Mouse (Mus musculus): ENCODE data around the gene Ect2l. TPM values are rescaled to one million over a fixed set of nuclear protein-coding genes. Genes with fewer than 3 reads are reported as not detected.

The Ect2l gene
- polyA plus RNA-seq, 1 experiment from 2014 or later, result 0.35 TPM

DNA sequence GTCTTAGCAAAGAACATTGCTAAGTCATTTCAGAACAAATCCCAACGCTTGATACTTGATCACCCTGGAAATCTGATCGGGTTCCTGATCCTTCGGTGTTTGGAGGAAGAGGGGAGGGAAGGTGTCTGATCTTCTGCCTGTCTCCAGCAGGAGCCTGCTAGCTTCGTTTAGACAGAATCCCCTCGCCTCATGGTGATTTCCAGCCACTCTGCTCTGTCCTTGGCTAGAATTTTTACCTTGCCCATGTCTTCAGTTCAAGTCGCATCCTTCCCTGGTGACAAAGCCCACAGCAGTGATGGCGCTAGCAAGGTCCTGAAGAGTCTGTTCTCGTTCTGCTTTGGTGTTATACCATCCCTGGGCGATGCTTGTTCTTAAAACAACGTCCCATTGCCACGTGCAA lies 16.5 kb downstream of the Ect2l start:
- no peak overlapping the region for H3K27ac ChIP-seq (ENCODE audit: low read length)
- no peaks in the 10 kb centered on the region for H3K36me3 ChIP-seq (ENCODE audit: insufficient read depth, low read length)
- peaks cover 20% of the 10 kb centered on the region for H3K4me1 ChIP-seq (ENCODE audit: insufficient read depth, low read length)
- H3K27me3 ChIP-seq (ENCODE audit: insufficient read depth, low read length), result no peaks in the 10 kb centered on the region
- H3K4me3 ChIP-seq (ENCODE audit: low read length), result no peak overlapping the region
- no peak overlapping the region for H3K9ac ChIP-seq (replicated peaks; ENCODE audit: low read length)
- no peak overlapping the region for H3K4me2 ChIP-seq (replicated peaks; ENCODE audit: low read depth, low read length)
- no peak for ATAC-seq (ENCODE audit: low FRiP score, low TSS enrichment)
- WGBS, result 62% methylated on average over 11 of the region's 11 CpGs
- no peaks in the 10 kb centered on the region for H3K9me3 ChIP-seq (ENCODE audit: low read length)

DNA sequence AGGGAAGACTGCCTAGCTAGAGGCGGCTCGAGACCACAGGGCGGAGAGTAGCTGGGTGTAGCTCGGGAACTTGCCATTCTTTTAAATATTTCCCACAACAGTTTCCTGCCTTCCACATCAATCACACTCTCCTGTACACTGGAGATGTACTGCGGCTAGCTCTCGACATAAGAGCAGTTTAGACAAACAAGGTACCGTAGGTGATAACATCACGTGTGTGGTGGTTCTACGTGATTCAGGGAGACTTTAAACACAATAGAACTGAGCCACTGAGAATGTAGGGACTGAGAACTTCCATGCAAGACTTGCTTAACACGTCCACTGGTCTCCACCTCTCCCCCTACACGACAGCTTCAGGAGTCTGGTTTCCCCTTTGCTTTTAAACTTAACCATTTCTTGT lies 17.5 kb downstream of the Ect2l start:
- H3K27me3 ChIP-seq (ENCODE audit: insufficient read depth, low read length), result no peaks in the 10 kb centered on the region
- WGBS, result 60% methylated on average over 11 of the region's 11 CpGs
- no peaks in the 10 kb centered on the region for H3K9me3 ChIP-seq (ENCODE audit: low read length)
- no peak overlapping the region for H3K9ac ChIP-seq (replicated peaks; ENCODE audit: low read length)
- H3K36me3 ChIP-seq (ENCODE audit: insufficient read depth, low read length), result no peaks in the 10 kb centered on the region
- no peak for ATAC-seq (ENCODE audit: low FRiP score, low TSS enrichment)
- H3K4me2 ChIP-seq (replicated peaks; ENCODE audit: low read depth, low read length), result no peak overlapping the region
- no peak overlapping the region for H3K27ac ChIP-seq (ENCODE audit: low read length)
- peaks cover 20% of the 10 kb centered on the region for H3K4me1 ChIP-seq (ENCODE audit: insufficient read depth, low read length)
- H3K4me3 ChIP-seq (ENCODE audit: low read length), result no peak overlapping the region

DNA sequence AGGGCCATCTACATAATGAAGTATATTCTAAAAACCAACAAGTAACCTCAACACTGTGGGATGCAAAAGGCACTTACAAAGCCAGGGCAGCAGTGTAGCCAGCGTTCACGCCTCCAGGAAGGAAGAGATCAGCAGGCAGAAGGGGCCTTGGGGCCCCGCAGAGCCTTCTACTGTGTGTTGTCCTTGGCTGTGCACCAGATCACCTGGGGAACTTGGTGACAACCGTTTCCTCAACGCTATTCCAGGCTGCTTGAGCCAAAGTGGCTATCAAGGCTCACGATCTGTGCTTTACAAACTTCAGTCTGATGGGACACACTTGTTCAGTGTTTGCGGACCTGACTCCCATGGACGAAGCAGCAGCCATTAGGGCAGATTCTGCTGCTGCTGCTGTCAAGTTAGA lies 19.0 kb downstream of the Ect2l start:
- H3K4me1 ChIP-seq (ENCODE audit: insufficient read depth, low read length), result peaks cover 18% of the 10 kb centered on the region
- whole genome bisulfite sequencing, result 33% methylated on average over 8 of the region's 8 CpGs
- ATAC-seq (ENCODE audit: low FRiP score, low TSS enrichment), result no peak
- H3K9ac ChIP-seq (replicated peaks; ENCODE audit: low read length), result no peak overlapping the region
- H3K27ac ChIP-seq (ENCODE audit: low read length), result no peak overlapping the region
- H3K4me3 ChIP-seq (ENCODE audit: low read length), result no peak overlapping the region
- no peaks in the 10 kb centered on the region for H3K36me3 ChIP-seq (ENCODE audit: insufficient read depth, low read length)
- no peaks in the 10 kb centered on the region for H3K27me3 ChIP-seq (ENCODE audit: insufficient read depth, low read length)
- no peaks in the 10 kb centered on the region for H3K9me3 ChIP-seq (ENCODE audit: low read length)
- no peak overlapping the region for H3K4me2 ChIP-seq (replicated peaks; ENCODE audit: low read depth, low read length)

DNA sequence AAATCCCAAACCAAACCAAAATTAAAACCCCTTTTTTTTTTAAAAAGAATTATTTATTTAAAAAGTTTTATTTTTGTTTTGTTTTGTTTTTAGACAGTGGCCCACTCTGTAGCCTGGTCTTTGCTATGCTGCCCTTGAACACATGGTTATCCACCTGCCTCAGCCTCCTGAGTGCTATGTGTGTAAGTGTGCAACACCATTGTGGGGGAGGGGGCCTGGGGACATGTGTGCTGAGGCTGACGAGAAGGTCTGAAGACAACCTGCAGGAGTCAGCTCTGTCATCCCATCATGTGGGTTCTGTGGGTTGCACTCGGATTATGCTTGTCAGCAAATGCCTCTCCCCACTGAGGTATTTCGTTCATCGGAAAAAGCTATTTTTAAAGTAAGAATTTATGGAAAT lies 21.2 kb downstream of the Ect2l start:
- WGBS, result 79% methylated on average over 4 of the region's 4 CpGs
- no peak for ATAC-seq (ENCODE audit: low FRiP score, low TSS enrichment)

DNA sequence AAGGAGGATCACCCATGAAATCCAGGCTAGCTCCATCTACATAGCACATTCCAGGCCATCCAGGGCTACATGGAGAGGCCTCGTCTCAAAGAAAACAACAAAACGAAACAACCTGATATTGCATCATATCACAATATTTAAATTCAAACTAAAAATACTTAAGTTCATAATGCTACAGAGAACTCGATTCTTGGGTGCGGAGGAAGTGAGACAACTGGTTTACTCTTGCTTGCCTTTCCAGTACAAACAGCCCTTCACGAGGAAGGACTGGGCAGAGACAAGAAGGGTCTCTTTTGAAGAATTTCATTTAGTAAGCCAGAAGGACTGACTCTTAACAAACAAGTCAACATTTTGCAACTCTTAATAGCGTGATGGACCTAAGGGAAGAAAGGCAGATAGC lies 22.1 kb downstream of the Ect2l start:
- H3K4me1 ChIP-seq (ENCODE audit: insufficient read depth, low read length), result peaks cover 8% of the 10 kb centered on the region; the same call in 1 of the 2 replicates
- no peak overlapping the region for H3K4me3 ChIP-seq (ENCODE audit: low read length)
- WGBS, result 78% methylated on average over 6 of the region's 6 CpGs
- no peak overlapping the region for H3K4me2 ChIP-seq (replicated peaks; ENCODE audit: low read depth, low read length)
- no peaks in the 10 kb centered on the region for H3K9me3 ChIP-seq (ENCODE audit: low read length)
- H3K27me3 ChIP-seq (ENCODE audit: insufficient read depth, low read length), result no peaks in the 10 kb centered on the region
- no peak overlapping the region for H3K9ac ChIP-seq (replicated peaks; ENCODE audit: low read length)
- no peak overlapping the region for H3K27ac ChIP-seq (ENCODE audit: low read length)
- no peaks in the 10 kb centered on the region for H3K36me3 ChIP-seq (ENCODE audit: insufficient read depth, low read length)
- ATAC-seq (ENCODE audit: low FRiP score, low TSS enrichment), result no peak

More for the DNA sequence above, 21.2 kb downstream of the Ect2l start:
- no peaks in the 10 kb centered on the region for H3K36me3 ChIP-seq (ENCODE audit: insufficient read depth, low read length)
- H3K9ac ChIP-seq (replicated peaks; ENCODE audit: low read length), result no peak overlapping the region
- no peak overlapping the region for H3K27ac ChIP-seq (ENCODE audit: low read length)
- H3K9me3 ChIP-seq (ENCODE audit: low read length), result no peaks in the 10 kb centered on the region
- no peak overlapping the region for H3K4me3 ChIP-seq (ENCODE audit: low read length)
- peaks cover 13% of the 10 kb centered on the region for H3K4me1 ChIP-seq (ENCODE audit: insufficient read depth, low read length)
- H3K4me2 ChIP-seq (replicated peaks; ENCODE audit: low read depth, low read length), result no peak overlapping the region
- no peaks in the 10 kb centered on the region for H3K27me3 ChIP-seq (ENCODE audit: insufficient read depth, low read length)

DNA sequence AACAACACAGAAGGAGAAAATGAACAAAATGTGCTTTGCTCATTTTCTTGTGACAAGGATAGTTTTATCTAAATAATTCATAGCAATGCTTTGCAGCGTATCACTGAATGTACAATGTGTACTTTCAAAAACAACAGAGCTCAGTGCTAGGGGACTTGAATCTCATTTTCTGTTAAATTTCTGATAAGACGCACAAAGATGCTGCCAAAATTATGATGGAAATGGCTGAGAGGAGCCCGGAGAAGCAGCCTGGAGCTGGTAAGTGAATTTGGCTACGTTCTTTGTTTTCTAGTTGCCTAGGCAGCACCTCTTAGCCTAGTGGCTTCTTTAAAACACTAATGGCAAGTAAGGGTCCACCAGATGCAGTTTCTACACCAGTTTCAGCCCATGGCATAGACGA lies 28.4 kb downstream of the Ect2l start:
- H3K9me3 ChIP-seq (ENCODE audit: low read length), result no peaks in the 10 kb centered on the region
- no peaks in the 10 kb centered on the region for H3K4me1 ChIP-seq (ENCODE audit: insufficient read depth, low read length)
- no peak overlapping the region for H3K4me2 ChIP-seq (replicated peaks; ENCODE audit: low read depth, low read length)
- no peaks in the 10 kb centered on the region for H3K36me3 ChIP-seq (ENCODE audit: insufficient read depth, low read length)
- 84% methylated on average over 5 of the region's 5 CpGs for WGBS
- ATAC-seq (ENCODE audit: low FRiP score, low TSS enrichment), result no peak
- no peaks in the 10 kb centered on the region for H3K27me3 ChIP-seq (ENCODE audit: insufficient read depth, low read length)
- no peak overlapping the region for H3K4me3 ChIP-seq (ENCODE audit: low read length)
- no peak overlapping the region for H3K9ac ChIP-seq (replicated peaks; ENCODE audit: low read length)
- H3K27ac ChIP-seq (ENCODE audit: low read length), result no peak overlapping the region

DNA sequence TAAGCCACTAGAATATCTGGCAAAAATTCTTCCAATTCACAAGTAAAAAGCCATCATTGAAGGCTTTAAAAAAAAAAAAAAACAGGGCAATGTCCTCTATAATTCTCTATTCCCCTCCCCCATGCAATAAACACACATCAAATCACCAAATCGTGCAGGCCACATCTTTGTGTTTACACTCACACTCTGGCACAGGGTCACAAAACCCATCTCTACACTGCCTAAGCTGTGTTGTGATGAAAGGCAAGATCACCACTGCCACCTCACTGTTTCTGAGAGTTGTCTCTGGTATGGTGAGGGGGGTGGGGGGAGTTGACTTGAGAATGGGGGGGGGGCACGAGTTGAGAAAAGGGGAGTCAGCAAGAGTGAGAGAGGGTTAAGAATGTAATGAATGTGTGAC lies 33.4 kb downstream of the Ect2l start:
- ATAC-seq (ENCODE audit: low FRiP score, low TSS enrichment), result no peak
- 65% methylated on average over 2 of the region's 2 CpGs for WGBS
- no peaks in the 10 kb centered on the region for H3K9me3 ChIP-seq (ENCODE audit: low read length)
- H3K4me3 ChIP-seq (ENCODE audit: low read length), result no peak overlapping the region
- H3K4me1 ChIP-seq (ENCODE audit: insufficient read depth, low read length), result no peaks in the 10 kb centered on the region
- H3K27ac ChIP-seq (ENCODE audit: low read length), result no peak overlapping the region
- no peaks in the 10 kb centered on the region for H3K27me3 ChIP-seq (ENCODE audit: insufficient read depth, low read length)
- H3K4me2 ChIP-seq (replicated peaks; ENCODE audit: low read depth, low read length), result no peak overlapping the region
- H3K36me3 ChIP-seq (ENCODE audit: insufficient read depth, low read length), result no peaks in the 10 kb centered on the region
- no peak overlapping the region for H3K9ac ChIP-seq (replicated peaks; ENCODE audit: low read length)

DNA sequence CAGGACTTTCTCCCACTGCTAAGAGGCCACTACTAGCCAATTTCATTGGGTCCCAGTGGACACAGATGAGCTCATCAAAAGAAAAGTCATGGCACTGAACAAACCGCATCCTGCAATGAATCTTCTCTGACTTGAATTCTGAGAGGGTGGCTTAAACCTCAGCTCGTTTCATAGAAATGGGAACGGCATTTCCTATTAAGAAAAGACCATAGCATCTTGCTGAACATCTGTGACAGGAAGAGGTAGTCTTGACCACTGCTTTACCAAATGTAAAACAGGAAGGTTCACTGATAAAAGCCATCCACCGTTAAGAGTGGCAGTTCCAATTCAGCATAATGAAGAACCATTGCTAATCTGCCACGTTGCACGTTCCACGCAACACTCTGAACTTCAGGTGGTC lies 34.0 kb downstream of the Ect2l start:
- Histone ChIP-seq H3K9ac (replicated peaks; ENCODE audit: low read length) (no peak overlapping the region), H3K36me3 (ENCODE audit: insufficient read depth, low read length) (no peaks in the 10 kb centered on the region), H3K9me3 (ENCODE audit: low read length) (no peaks in the 10 kb centered on the region), H3K4me1 (ENCODE audit: insufficient read depth, low read length) (no peaks in the 10 kb centered on the region), H3K27me3 (ENCODE audit: insufficient read depth, low read length) (no peaks in the 10 kb centered on the region), H3K27ac (ENCODE audit: low read length) (no peak overlapping the region), H3K4me2 (replicated peaks; ENCODE audit: low read depth, low read length) (no peak overlapping the region), H3K4me3 (ENCODE audit: low read length) (no peak overlapping the region)
- 86% methylated on average over 7 of the region's 7 CpGs for WGBS
- ATAC-seq (ENCODE audit: low FRiP score, low TSS enrichment), result no peak

DNA sequence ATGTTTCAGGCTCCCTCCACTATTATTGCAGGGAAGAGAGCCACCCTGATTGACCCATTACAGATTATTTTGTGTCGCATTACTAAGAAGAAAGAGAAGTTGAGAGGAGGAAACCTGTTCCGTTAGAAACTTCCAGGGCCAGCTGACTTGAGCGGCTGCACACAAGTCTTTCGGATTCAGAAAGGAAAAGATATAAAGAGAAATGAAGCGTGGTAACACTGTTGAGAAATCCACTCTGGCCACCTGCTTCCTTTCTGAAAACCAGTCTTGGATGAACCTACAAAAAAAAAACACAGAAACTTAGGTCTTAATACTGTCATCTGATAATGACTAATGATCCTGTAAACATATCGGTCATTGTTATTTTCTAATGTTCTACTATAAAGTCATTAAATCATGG lies 35.6 kb downstream of the Ect2l start:
- ATAC-seq (ENCODE audit: low FRiP score, low TSS enrichment), result no peak
- WGBS, result 35% methylated on average over 6 of the region's 6 CpGs
- H3K4me3 ChIP-seq (ENCODE audit: low read length), result no peak overlapping the region
- H3K36me3 ChIP-seq (ENCODE audit: insufficient read depth, low read length), result no peaks in the 10 kb centered on the region
- H3K9me3 ChIP-seq (ENCODE audit: low read length), result no peaks in the 10 kb centered on the region
- H3K27me3 ChIP-seq (ENCODE audit: insufficient read depth, low read length), result no peaks in the 10 kb centered on the region
- H3K4me1 ChIP-seq (ENCODE audit: insufficient read depth, low read length), result no peaks in the 10 kb centered on the region
- H3K27ac ChIP-seq (ENCODE audit: low read length), result no peak overlapping the region
- H3K4me2 ChIP-seq (replicated peaks; ENCODE audit: low read depth, low read length), result no peak overlapping the region
- H3K9ac ChIP-seq (replicated peaks; ENCODE audit: low read length), result no peak overlapping the region

DNA sequence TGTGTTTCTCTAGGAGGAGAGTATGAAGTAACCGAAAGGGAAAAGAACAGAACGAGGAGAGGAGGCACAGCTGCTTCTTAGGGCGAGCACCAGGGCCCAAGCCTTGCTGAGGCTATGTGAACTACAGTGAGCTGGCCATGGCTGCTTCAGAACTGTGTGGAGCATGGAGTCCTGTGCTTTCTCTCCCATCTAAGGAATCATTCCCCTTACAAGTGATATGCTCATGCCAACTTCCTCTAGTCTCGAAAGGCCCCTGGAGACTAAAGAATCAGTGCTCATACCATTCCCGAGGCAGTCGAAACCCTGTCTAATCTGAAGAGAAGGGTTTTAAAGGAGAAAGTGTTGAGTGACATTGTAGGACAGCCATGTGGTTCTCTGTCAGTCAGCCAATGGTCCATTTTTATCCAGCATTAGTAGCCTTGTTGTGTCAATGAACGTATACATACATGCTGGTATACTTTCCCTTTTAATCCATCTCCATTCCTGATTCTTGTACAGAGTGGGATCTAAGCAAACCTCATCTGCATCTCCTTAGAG lies 48.2 kb downstream of the Ect2l start:
- Histone ChIP-seq H3K4me2 (replicated peaks; ENCODE audit: low read depth, low read length) (no peak overlapping the region), H3K9me3 (ENCODE audit: low read length) (no peaks in the 10 kb centered on the region), H3K4me3 (ENCODE audit: low read length) (no peak overlapping the region), H3K4me1 (ENCODE audit: insufficient read depth, low read length) (no peaks in the 10 kb centered on the region), H3K27ac (ENCODE audit: low read length) (no peak overlapping the region), H3K9ac (replicated peaks; ENCODE audit: low read length) (no peak overlapping the region), H3K36me3 (ENCODE audit: insufficient read depth, low read length) (no peaks in the 10 kb centered on the region), H3K27me3 (ENCODE audit: insufficient read depth, low read length) (no peaks in the 10 kb centered on the region)
- WGBS, result 83% methylated on average over 7 of the region's 7 CpGs
- ATAC-seq (ENCODE audit: low FRiP score, low TSS enrichment), result no peak

Measured in kidney, embryonic 16.5 days (tissue).